Mouse (Mus musculus): Measurements from ENCODE around the gene Nsmce3. TPM values are rescaled to one million over a fixed set of nuclear protein-coding genes. Genes with fewer than 3 reads are reported as not detected.

The Nsmce3 gene
- polyA plus RNA-seq, 1 experiment from 2014 or later, result 10.5 TPM

DNA sequence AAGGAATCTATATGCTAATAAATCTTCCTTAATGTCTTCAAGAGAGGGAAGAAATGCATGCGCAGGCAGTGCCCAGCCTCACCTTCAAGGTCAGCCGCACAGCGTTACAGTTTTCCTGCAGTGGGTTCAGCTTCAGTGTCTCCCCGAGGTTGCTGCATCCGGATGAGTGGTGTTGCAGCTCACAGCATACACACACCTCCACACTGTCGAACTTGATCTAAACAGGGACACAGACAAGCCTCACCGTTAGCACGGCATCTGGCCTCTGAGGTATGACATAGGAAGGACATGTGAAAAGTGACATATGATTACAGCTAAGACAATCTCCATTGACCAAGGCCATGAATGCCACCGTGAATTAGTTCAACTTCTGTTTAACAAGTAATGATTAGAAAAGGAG, 53.1 kb downstream of the Nsmce3 start:
- no peak overlapping the region for H3K27ac ChIP-seq
- H3K4me1 ChIP-seq (replicated peaks), result no peaks in the 10 kb centered on the region
- H3K9ac ChIP-seq (replicated peaks), result no peak overlapping the region
- no peaks in the 10 kb centered on the region for H3K36me3 ChIP-seq
- WGBS, result 88% methylated on average over 9 of the region's 9 CpGs
- ATAC-seq, result no peak
- no peaks in the 10 kb centered on the region for H3K27me3 ChIP-seq
- no peak overlapping the region for H3K4me2 ChIP-seq (replicated peaks)
- no peaks in the 10 kb centered on the region for H3K9me3 ChIP-seq
- H3K4me3 ChIP-seq (replicated peaks), result no peak overlapping the region

Measured in midbrain, embryonic 13.5 days (tissue).